Comparison of ENCODE assay signal across 9 mouse cellular contexts in the genomic region with DNA sequence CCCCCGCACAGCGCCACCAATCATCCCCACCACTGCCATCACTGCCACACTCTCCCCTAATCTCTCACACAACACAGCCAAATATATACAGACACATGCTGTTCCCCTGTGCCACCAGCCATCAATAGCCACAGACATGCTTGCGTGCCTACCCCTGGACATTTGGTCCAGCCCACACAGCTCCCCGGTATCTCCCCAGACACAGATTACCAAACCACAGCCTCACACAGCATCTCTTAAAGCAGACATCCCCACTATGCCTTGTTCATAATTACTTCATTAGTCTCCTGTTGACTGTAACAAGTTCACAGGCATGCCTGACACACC. TPM values are rescaled to one million over a fixed set of nuclear protein-coding genes. Genes with fewer than 3 reads are reported as not detected.
DNase-seq lines count a peak whose midpoint lies in the region; ATAC-seq lines count a peak whose summit lies in the region.
"Had no signal": no experiment of that assay in that cellular context is flagged by ENCODE, and none has a peak within 500 bp of the region (broad histone marks: within the 10 kb centered on the region; RNA-seq: fewer than 3 reads in every experiment).

No protein-coding gene starts in this region.

- no peaks in the 10 kb centered on the region for H3K9me3 ChIP-seq in heart, embryonic 15.5 days (replicated peaks)
- no peaks in the 10 kb centered on the region for H3K9me3 ChIP-seq in forebrain, embryonic 12.5 days
- no peaks in the 10 kb centered on the region for H3K9me3 ChIP-seq in limb, embryonic 13.5 days
- H3K9me3 ChIP-seq: G1E had no signal

- no peak overlapping the region for H3K9ac ChIP-seq in heart, embryonic 15.5 days
- no peak overlapping the region for H3K9ac ChIP-seq in forebrain, embryonic 12.5 days
- no peak overlapping the region for H3K9ac ChIP-seq in limb, embryonic 13.5 days

- no peaks in the 10 kb centered on the region for H3K27me3 ChIP-seq in heart, embryonic 15.5 days
- H3K27me3 ChIP-seq in forebrain, embryonic 12.5 days, result peaks cover 27% of the 10 kb centered on the region
- no peaks in the 10 kb centered on the region for H3K27me3 ChIP-seq in limb, embryonic 13.5 days

- H3K4me2 ChIP-seq in heart, embryonic 15.5 days, result peak overlapping the region; percentile 34
- no peak overlapping the region for H3K4me2 ChIP-seq in forebrain, embryonic 12.5 days
- H3K4me2 ChIP-seq in limb, embryonic 13.5 days (replicated peaks), result peak overlapping the region; percentile 51

- 26% methylated on average over 4 of the region's 4 CpGs for WGBS in heart, embryonic 15.5 days
- WGBS in forebrain, embryonic 12.5 days, result 80% methylated on average over 4 of the region's 4 CpGs
- 43% methylated on average over 3 of the region's 4 CpGs for WGBS in limb, embryonic 13.5 days

- peaks cover 91% of the 10 kb centered on the region for H3K4me1 ChIP-seq in heart, embryonic 15.5 days (replicated peaks)
- peaks cover 69% of the 10 kb centered on the region for H3K4me1 ChIP-seq in forebrain, embryonic 12.5 days
- H3K4me1 ChIP-seq in limb, embryonic 13.5 days, result peaks cover 84% of the 10 kb centered on the region

- DNase-seq in heart, postnatal 4 days, result no peak
- DNase-seq in right cerebral cortex, postnatal 25 days, result no peak
- no peak for DNase-seq in layer of hippocampus, adult 8-10 months (ENCODE audit: low spot score in 2 of 2)
- no peak for DNase-seq in ovary, postnatal 36 days (ENCODE audit: low spot score)

- H3K36me3 ChIP-seq in heart, embryonic 15.5 days, result no peaks in the 10 kb centered on the region
- H3K36me3 ChIP-seq in forebrain, embryonic 12.5 days (replicated peaks), result no peaks in the 10 kb centered on the region
- H3K36me3 ChIP-seq in limb, embryonic 13.5 days, result no peaks in the 10 kb centered on the region
- H3K36me3 ChIP-seq: G1E had no signal

- no peak overlapping the region for H3K4me3 ChIP-seq in heart, embryonic 15.5 days
- no peak overlapping the region for H3K4me3 ChIP-seq in forebrain, embryonic 12.5 days (replicated peaks)
- no peak overlapping the region for H3K4me3 ChIP-seq in limb, embryonic 13.5 days

- ATAC-seq in heart, embryonic 15.5 days (replicated peaks; ENCODE audit: insufficient number of reproducible peaks, insufficient read depth, low FRiP score, low read depth), result no peak
- peak; percentile 9 for ATAC-seq in CD4-positive, CD25-positive, alpha-beta regulatory T cell, adult 4 months
- ATAC-seq in forebrain, embryonic 12.5 days (ENCODE audit: low FRiP score), result no peak
- ATAC-seq in limb, embryonic 13.5 days (ENCODE audit: low FRiP score, low read depth), result no peak

- H3K27ac ChIP-seq in heart, embryonic 15.5 days, result peak overlapping the region; percentile 95
- H3K27ac ChIP-seq in forebrain, embryonic 12.5 days, result peak overlapping the region; percentile 78
- peak overlapping the region; percentile 92 for H3K27ac ChIP-seq in limb, embryonic 13.5 days

RNA-seq across cellular contexts. Expression of a gene that starts 38.9 kb away (rescaled TPM):
- 67.3 and 72.8 TPM in 2 replicates for polyA plus RNA-seq in heart, embryonic 15.5 days (2015; fragmentation: Nextera tagmentation; extraction: Ambion mirVana)
- total RNA-seq in heart, postnatal 4 days (2021), result 100 to 1,000 TPM; 141 to 149 TPM
- 10 to 100 TPM; 69.2 to 76.3 TPM for polyA plus RNA-seq in CD4-positive, CD25-positive, alpha-beta regulatory T cell, adult 4 months (2017; shearing (Covaris generic))
- polyA plus RNA-seq in forebrain, embryonic 12.5 days (2016; fragmentation: Nextera tagmentation; extraction: Ambion mirVana), result 36.4 and 42.5 TPM in 2 replicates
- polyA plus RNA-seq in limb, embryonic 13.5 days (2015; fragmentation: Nextera tagmentation; extraction: Ambion mirVana), result 114 and 132 TPM in 2 replicates
- 10 to 100 TPM; 35.7 to 48.2 (median 46.7) TPM for total RNA-seq in layer of hippocampus, adult 8-10 months (2022)
